Mouse (Mus musculus): ENCODE data around the gene Zfp626. TPM values are rescaled to one million over a fixed set of nuclear protein-coding genes. Genes with fewer than 3 reads are reported as not detected.
"Not testable (repeated sequence)": the region's sequence is repeated elsewhere in the genome, so short reads cannot be mapped to it uniquely, and the experiment has no call there.

Zfp626 gene
- total RNA-seq, 2 experiments from 2014 or later: 8.8 to 10.4 TPM

GRCm38 (mm10) chr7:27859301-27860251, 52.6 kb downstream of the Zfp626 start:
- intact Hi-C loops (cut with DNase I): no loop called here
- no peak for DNase-seq (ENCODE audit: low spot score in 2 of 2)

- intact Hi-C loops (cut with DNase I): no loop called here
- DNase-seq (ENCODE audit: low spot score in 2 of 2): peak; percentile 29 to 41
These were observed 53.6 kb downstream of the Zfp626 start for GRCm38 (mm10) chr7:27860396-27861235.

- DNase-seq (ENCODE audit: low spot score in 2 of 2); intact Hi-C loops (cut with DNase I): not testable (repeated sequence)
These were observed 55.6 kb downstream of the Zfp626 start for GRCm38 (mm10) chr7:27862578-27862977.

Other genes with a start within 250 kb of the Zfp626 start
- 100 to 1,000 TPM; 113 to 124 TPM for gene Akt2, start 215.6 kb upstream of the Zfp626 start, total RNA-seq (2021)
- gene Ttc9b, start 153.3 kb upstream of the Zfp626 start, total RNA-seq (2021): 100 to 1,000 TPM; 113 to 155 TPM
- 100 to 1,000 TPM; 213 to 246 TPM for gene Map3k10, start 132.6 kb upstream of the Zfp626 start, total RNA-seq (2021)
- 10 to 100 TPM in 1 of 2 experiments, 1 to 10 TPM in 1; 8.1 to 10.7 TPM for gene Zfp607b, start 117.9 kb upstream of the Zfp626 start, total RNA-seq (2021)
- 10 to 100 TPM; 33.6 to 36.7 TPM for gene Zfp60, start 75.8 kb upstream of the Zfp626 start, total RNA-seq (2021)
- 1 to 10 TPM; 5.2 TPM for gene Zfp59, start 31.4 kb downstream of the Zfp626 start, total RNA-seq (2021)
- gene Zfp607a, start 50.3 kb downstream of the Zfp626 start, total RNA-seq (2021): 1 to 10 TPM; 1.7 to 2.2 TPM
- gene Zfp974, start 122.3 kb downstream of the Zfp626 start, total RNA-seq (2021): 10 to 100 TPM; 11.3 to 16.3 TPM
- 10 to 100 TPM; 17.8 to 22.9 TPM for gene Zfp780b, start 172.0 kb downstream of the Zfp626 start, total RNA-seq (2021)
- gene Zfp850, start 206.9 kb downstream of the Zfp626 start, total RNA-seq (2021): 1 to 10 TPM; 5.9 to 6.3 TPM
- 100 to 1,000 TPM; 120 to 132 TPM for gene Psmc4, start 242.9 kb downstream of the Zfp626 start, total RNA-seq (2021)

Measured in left cerebral cortex, postnatal 36 days (tissue).